Mouse (Mus musculus) heart, postnatal 4 days (tissue): ENCODE results near the gene Fkbp8. TPM values are rescaled to one million over a fixed set of nuclear protein-coding genes. Genes with fewer than 3 reads are reported as not detected.
"Not testable (repeated sequence)": the region's sequence is repeated elsewhere in the genome, so short reads cannot be mapped to it uniquely, and the experiment has no call there.

Experiments
- DNase-seq: peaks from one replicate; pipeline ENCODE4 v3.0.0; 2021
- total RNA-seq, 2 experiments: library from RNA; stranded (reverse); gene quantifications; 2 replicates each; pipeline ENCODE4 v1.2.3; 2021

The Fkbp8 gene
- total RNA-seq, 2 experiments from 2014 or later: 204 to 207 TPM

- DNase-seq: no peak
Observed at GRCm38 (mm10) chr8:70502540-70502939, 25.0 kb upstream of the Fkbp8 start.

DNA sequence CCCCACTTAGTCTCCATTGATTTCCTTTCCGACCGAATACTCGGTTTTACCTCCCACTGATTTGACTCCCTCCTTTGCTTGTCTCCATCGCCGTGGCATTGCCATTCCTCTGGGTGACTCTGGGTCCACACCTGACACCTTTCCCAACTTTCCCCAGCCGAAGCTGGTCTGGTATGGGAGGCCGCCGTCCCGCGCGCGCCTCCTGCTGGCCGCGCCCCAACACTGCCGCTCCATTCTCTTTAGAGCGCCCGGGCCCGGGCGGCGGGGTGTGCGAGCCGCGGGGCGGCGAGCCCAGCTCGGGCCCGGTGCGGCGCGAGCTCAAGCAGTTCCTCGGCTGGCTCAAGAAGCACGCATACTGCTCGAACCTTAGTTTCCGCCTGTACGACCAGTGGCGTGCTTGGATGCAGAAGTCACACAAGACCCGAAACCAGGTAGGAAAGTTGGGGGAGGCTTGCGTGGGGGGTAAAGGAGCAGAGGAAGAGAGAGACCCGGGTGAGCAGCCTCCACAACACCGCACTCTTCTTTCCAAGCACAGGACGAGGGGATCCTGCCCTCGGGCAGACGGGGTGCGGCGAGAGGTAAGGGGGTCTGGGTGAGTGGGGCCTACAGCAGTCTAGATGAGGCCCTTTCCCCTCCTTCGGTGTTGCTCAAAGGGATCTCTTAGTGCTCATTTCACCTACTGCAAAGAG, 24.3 kb upstream of the Fkbp8 start:
- peak; percentile 81 for DNase-seq

- peak; percentile 81 for DNase-seq
Observed at GRCm38 (mm10) chr8:70504291-70504716, 23.2 kb upstream of the Fkbp8 start.

DNA sequence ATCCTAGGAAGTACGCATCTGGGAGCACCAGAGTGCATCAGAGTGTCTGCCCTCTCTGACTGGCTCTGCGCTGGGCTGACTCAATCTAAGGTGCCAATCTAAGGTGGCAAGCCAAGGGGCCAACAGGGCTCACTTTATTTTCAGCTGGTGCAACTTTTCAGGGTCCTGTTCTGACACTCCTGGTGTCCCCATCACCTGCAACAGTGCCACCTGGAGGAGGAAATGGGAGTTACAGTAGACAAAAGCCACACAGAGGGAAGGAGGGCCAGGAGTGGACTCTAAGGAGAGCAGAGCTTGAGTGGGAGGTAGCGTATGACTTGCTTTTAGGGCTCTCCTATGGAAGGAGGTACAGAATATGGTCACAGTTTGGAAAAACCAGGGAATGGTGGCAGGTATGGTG, 22.7 kb upstream of the Fkbp8 start:
- peak; percentile 90 for DNase-seq

DNA sequence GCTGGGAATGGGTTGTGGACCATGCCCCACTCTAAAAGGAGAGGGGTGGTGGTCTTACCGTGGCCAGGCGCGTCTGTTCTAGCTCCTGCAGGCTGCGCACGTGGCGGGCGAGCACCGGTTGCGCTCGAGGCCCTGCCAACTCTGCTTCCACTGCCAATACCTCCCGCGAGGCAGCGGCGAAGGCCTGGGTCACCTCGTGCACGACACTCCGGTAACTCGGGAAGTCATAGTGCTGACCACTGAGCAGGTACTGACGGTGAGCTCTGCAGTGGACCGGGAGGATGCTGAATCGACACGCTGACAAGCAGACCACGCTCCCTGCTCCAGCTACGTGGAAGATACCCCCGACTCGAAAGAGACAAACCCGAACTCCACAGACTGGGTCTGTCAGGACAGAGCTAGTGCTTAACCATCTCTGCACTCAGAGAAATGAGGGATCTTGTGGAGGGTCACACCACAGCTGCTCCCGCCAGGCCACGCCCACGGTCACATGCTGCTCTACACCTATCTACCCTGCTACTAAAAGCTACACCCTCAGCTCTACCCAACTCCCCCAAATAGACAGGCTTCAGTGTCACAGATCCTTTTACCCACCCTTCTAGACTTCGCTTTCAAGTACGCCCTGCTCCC, 21.7 kb upstream of the Fkbp8 start:
- peak; percentile 25 for DNase-seq

DNA sequence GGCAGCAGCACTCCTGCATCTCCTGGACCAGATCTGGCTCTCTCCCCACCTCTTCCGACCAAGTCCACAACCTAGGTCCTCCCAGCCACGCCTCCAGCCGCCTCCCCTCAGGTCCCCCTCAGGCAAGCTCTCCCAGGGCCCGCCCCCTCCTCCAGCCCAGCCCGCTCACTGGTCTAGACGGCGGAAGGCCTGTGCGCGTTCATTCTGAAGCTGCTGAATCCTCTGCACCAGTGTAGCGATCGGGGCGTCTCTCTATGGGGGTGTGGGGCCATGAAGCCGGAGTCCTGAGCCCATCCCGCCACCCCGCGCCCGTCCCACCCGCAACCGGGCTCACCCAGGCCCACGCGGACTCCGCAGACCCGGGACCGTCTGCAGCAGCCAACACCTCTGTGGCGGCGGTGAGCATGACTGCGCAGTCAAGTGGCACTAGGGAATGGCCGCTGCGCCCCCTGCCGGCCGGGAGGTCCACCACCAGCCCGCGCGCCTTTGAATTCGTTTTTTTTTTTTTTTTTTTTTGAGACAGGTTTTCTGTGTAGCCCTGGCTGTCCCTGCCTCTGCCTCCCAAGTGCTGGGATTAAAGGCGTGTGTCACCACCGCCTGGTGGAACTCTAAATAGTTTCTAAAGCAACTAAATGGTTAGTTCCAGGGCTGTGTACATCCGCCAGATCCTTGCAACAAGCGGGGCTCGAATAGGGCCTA, 21.0 kb upstream of the Fkbp8 start, which contains the start of gene Rex1bd:
Gene Rex1bd (minus strand): TSS at position 425 of the 699 bp plus-strand sequence.
- DNase-seq: peak; percentile 95

DNA sequence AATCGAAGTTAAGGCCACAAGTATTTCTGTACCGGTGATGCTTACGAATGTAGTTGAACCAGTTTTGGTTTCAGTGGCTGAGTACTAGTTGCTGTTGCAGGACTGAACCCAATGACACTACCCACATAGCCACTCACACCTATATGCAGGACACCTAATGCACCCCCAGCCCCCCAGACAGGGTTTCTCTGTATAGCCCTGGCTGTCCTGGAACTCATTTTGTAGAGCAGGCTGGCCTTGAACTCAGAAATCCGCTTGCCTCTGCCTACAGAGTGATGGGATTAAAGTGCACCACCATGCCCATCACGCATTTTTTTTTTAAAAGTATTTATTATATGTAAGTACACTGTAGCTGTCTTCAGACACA, 20.5 kb upstream of the Fkbp8 start:
- DNase-seq: peak; percentile 25

GRCm38 (mm10) chr8:70509281-70509952, 18.1 kb upstream of the Fkbp8 start:
- no peak for DNase-seq

- peak; percentile 98 for DNase-seq
Observed at GRCm38 (mm10) chr8:70510228-70510915, 17.2 kb upstream of the Fkbp8 start, which contains the start of gene Uba52. Gene Uba52, minus strand, starts transcription at chr8:70510801.

GRCm38 (mm10) chr8:70511174-70511573, 16.4 kb upstream of the Fkbp8 start:
- DNase-seq: not testable (repeated sequence)

DNA sequence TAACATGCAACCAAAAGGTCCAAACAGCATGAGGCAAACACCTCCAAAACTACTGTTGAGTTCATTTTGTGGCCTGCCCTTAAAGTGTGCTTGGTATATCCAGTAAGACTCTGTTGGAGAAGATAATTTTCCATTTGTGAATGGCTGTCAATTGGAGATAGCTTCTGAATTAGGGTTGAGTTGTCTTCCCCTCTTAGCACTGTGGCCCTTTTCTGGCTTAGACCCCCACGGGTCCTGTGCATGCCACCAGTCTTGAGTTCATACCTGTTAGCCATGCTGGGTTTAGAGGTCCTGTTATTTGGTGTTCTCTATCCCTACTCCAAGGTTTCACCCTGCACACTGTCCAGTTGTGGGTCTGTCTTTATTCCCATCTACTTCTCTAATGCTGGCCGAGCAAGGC, 15.8 kb upstream of the Fkbp8 start:
- DNase-seq: no peak

DNA sequence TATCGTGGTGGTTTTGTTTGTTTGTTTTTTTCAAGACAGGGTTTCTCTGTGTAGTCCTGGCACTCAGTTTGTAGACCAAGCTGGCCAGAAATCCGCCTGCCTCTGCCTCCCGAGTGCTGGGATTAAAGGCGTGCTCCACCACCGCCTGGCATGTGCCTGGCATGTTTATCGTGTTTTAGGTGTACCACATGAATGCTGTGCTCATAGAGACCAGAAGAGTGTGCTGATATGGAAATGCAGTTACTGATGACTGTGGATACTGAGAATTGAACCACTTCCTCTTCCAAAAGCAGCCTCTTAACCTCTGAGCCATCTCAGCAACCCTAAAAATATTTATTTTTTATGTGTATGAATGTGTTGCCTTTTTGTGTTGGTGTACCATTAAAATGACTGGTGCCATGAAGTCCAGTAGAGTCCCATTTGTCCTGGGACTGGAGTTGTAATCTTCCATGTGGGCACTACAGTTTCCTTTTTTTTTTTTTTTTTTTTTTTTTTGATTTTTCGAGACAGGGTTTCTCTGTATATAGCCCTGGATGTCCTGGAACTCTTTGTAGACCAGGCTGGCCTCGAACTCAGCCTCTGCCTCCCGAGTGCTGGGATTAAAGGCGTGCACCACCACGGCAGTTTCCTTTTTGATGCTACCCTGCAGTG, 15.1 kb upstream of the Fkbp8 start:
- DNase-seq: no peak

GRCm38 (mm10) chr8:70513441-70513840, 14.1 kb upstream of the Fkbp8 start:
- DNase-seq: no peak

- DNase-seq: no peak
Observed at GRCm38 (mm10) chr8:70517940-70518643, 9.4 kb upstream of the Fkbp8 start.

DNA sequence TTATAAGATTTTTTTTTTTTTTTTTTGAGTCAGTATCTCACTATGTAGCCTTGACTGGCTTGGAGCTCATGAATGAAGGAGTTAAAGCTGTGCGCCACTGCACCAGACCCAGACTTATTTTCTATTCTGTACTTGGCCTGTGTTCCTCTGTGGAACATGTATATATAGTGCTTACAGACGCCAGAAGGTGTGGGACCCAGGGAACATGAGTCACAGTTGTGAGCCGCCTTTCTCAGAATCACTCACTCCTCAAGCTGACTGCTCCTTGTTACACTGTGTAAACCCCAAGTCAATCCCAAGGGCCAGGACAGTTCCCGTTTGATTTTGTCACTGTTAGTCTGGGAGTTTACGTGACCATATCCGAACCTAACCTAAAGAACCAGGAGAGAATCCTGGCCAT, 8.5 kb upstream of the Fkbp8 start:
- DNase-seq: no peak

- no peak for DNase-seq
Observed at GRCm38 (mm10) chr8:70519606-70520005, 7.9 kb upstream of the Fkbp8 start.

- DNase-seq: peak; percentile 96
Observed at GRCm38 (mm10) chr8:70522592-70523403, 4.7 kb upstream of the Fkbp8 start.

GRCm38 (mm10) chr8:70527111-70527511, 413 bp upstream of the Fkbp8 start:
- DNase-seq: no peak

DNA sequence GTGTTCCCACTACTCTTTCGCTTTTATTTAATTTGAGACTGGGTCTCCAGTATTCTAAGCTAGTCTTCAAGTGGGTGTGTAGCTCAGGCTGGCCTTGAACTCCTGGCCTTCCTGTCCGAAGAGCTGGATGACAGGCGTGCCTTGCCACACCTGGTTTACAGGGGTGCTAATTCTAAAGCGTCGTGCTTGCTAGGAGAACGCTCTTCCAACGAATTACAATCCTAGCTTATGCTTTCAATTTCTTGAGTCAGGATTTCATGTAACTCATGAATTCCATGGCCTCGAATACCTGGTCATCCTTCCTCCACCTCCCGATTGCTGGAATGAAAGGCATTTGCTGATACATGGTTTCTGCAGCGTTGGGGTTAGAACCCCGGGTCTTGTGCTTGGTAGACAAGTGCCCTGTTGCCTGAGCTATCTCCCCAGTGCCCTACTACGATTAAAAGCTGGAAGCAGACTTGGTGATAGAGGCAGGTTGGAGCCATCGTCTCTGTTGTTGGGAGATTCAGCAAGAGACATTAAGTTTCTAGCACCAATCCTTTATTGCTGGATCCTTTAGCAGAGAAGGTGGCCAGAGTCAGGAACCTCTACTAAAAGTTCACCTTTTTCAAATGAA, 766 bp downstream of the Fkbp8 start:
- no peak for DNase-seq

GRCm38 (mm10) chr8:70529299-70529698, 1.8 kb downstream of the Fkbp8 start:
- DNase-seq: no peak
